Mouse (Mus musculus) retina, adult 2 months (tissue): ENCODE results near the gene Wbp1l.

ENCODE experiments used
- DNase-seq: peaks from one replicate; pipeline ENCODE4 v3.0.0-alpha.2; 2012; ENCODE audit warnings: low read depth, low spot score

Wbp1l gene

GRCm38 (mm10) chr19:46599375-46600256 lies 732 bp downstream of the Wbp1l start:
- no peak for DNase-seq

GRCm38 (mm10) chr19:46600371-46600770 lies 1.5 kb downstream of the Wbp1l start:
- DNase-seq: no peak

GRCm38 (mm10) chr19:46601491-46601890 lies 2.6 kb downstream of the Wbp1l start:
- no peak for DNase-seq

- no peak for DNase-seq
Measured at GRCm38 (mm10) chr19:46602406-46602805, 3.5 kb downstream of the Wbp1l start.

GRCm38 (mm10) chr19:46606718-46607117 lies 7.8 kb downstream of the Wbp1l start:
- no peak for DNase-seq

- no peak for DNase-seq
Measured at GRCm38 (mm10) chr19:46607424-46607823, 8.5 kb downstream of the Wbp1l start.

- no peak for DNase-seq
Measured at GRCm38 (mm10) chr19:46608158-46608557, 9.3 kb downstream of the Wbp1l start.

GRCm38 (mm10) chr19:46616378-46616777 lies 17.5 kb downstream of the Wbp1l start:
- DNase-seq: no peak

- no peak for DNase-seq
Measured at GRCm38 (mm10) chr19:46617361-46617760, 18.5 kb downstream of the Wbp1l start.

GRCm38 (mm10) chr19:46618322-46618721 lies 19.4 kb downstream of the Wbp1l start:
- DNase-seq: no peak

- no peak for DNase-seq
Measured at GRCm38 (mm10) chr19:46619001-46619400, 20.1 kb downstream of the Wbp1l start.

- DNase-seq: no peak
Measured at GRCm38 (mm10) chr19:46619518-46619917, 20.6 kb downstream of the Wbp1l start.

- no peak for DNase-seq
Measured at GRCm38 (mm10) chr19:46620016-46620808, 21.3 kb downstream of the Wbp1l start.

GRCm38 (mm10) chr19:46621236-46622183 lies 22.6 kb downstream of the Wbp1l start:
- DNase-seq: no peak

GRCm38 (mm10) chr19:46622659-46623193 lies 23.8 kb downstream of the Wbp1l start:
- no peak for DNase-seq

GRCm38 (mm10) chr19:46623194-46623667 lies 24.3 kb downstream of the Wbp1l start:
- DNase-seq: no peak

GRCm38 (mm10) chr19:46623790-46624772 lies 25.2 kb downstream of the Wbp1l start:
- DNase-seq: no peak

- no peak for DNase-seq
Measured at GRCm38 (mm10) chr19:46625015-46625414, 26.1 kb downstream of the Wbp1l start.

- no peak for DNase-seq
Measured at GRCm38 (mm10) chr19:46625519-46625918, 26.6 kb downstream of the Wbp1l start.

GRCm38 (mm10) chr19:46628403-46628802 lies 29.5 kb downstream of the Wbp1l start:
- DNase-seq: no peak
